Mouse (Mus musculus) lung, adult 2 months (tissue): ENCODE measurements around the gene Sh3gl2.

Experiments used
- CTCF ChIP-seq: fragments of 200-500 bp; IDR thresholded peaks from 2 replicates; pipeline ENCODE4 v1.5.1; 2011; ENCODE audit warnings: mild to moderate bottlenecking, low read length, control low read depth; ENCODE audit not compliant: insufficient read depth
- POLR2A ChIP-seq: fragments of 200-500 bp; IDR thresholded peaks from 2 replicates; pipeline ENCODE4 v1.6.1; 2011; ENCODE audit warnings: low read depth, mild to moderate bottlenecking, control low read depth, low read length, borderline replicate concordance; ENCODE audit errors: extremely low read depth

DNA sequence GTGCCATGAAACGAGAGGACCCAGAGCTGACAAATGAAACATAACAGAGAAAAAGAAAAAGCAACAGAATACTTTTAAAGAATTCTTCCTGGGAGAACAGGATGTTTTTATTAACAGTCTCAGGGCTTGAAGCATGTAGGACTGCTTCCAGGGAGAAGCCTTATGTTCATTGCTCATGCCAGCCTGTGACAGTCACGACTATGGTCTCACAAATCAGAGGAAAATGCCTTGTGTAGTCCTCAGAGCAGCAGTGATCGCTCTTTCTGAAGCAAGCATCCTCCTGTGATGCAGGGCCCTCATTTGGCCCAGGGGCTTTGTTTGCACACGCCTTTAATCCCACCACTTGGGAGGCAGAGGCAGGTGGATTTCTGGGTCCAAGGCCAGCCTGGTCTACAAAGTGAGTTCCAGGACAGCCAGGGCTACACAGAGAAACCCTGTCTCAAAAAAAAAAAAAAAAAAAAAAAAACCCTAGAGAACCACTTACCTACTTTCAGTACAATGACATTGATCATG, 129.8 kb downstream of the Sh3gl2 start:
- TF ChIP-seq POLR2A (no peak), CTCF (no peak)
